Mouse (Mus musculus): ENCODE data around the gene Zfp618. TPM values are rescaled to one million over a fixed set of nuclear protein-coding genes. Genes with fewer than 3 reads are reported as not detected.

Zfp618 gene
- total RNA-seq, 2 experiments from 2014 or later: 8.3 to 9.3 TPM

- intact Hi-C loops (cut with DNase I): no loop called here
- DNase-seq (ENCODE audit: extremely low spot score in 1 of 2, low spot score in 2 of 2): no peak
Observed at GRCm38 (mm10) chr4:63023465-63023864, 58.1 kb downstream of the Zfp618 start.

- DNase-seq (ENCODE audit: extremely low spot score in 1 of 2, low spot score in 2 of 2): no peak
- intact Hi-C loops (cut with DNase I): no loop called here
Observed at GRCm38 (mm10) chr4:63024098-63024497, 58.7 kb downstream of the Zfp618 start.

GRCm38 (mm10) chr4:63024734-63025256 lies 59.4 kb downstream of the Zfp618 start:
- intact Hi-C loops (cut with DNase I): no loop called here
- no peak for DNase-seq (ENCODE audit: extremely low spot score in 1 of 2, low spot score in 2 of 2)

- intact Hi-C loops (cut with DNase I): no loop called here
- no peak for DNase-seq (ENCODE audit: extremely low spot score in 1 of 2, low spot score in 2 of 2)
Observed at GRCm38 (mm10) chr4:63025306-63025705, 59.9 kb downstream of the Zfp618 start.

GRCm38 (mm10) chr4:63026286-63026685 lies 60.9 kb downstream of the Zfp618 start:
- DNase-seq (ENCODE audit: extremely low spot score in 1 of 2, low spot score in 2 of 2): no peak
- intact Hi-C loops (cut with DNase I): no loop called here

- DNase-seq (ENCODE audit: extremely low spot score in 1 of 2, low spot score in 2 of 2): no peak
- intact Hi-C loops (cut with DNase I): no loop called here
Observed at GRCm38 (mm10) chr4:63027451-63027850, 62.1 kb downstream of the Zfp618 start.

GRCm38 (mm10) chr4:63030157-63030556 lies 64.8 kb downstream of the Zfp618 start:
- intact Hi-C loops (cut with DNase I): no loop called here
- DNase-seq (ENCODE audit: extremely low spot score in 1 of 2, low spot score in 2 of 2): no peak

GRCm38 (mm10) chr4:63031240-63031639 lies 65.9 kb downstream of the Zfp618 start:
- intact Hi-C loops (cut with DNase I): no loop called here
- DNase-seq (ENCODE audit: extremely low spot score in 1 of 2, low spot score in 2 of 2): no peak

- intact Hi-C loops (cut with DNase I): no loop called here
- DNase-seq (ENCODE audit: extremely low spot score in 1 of 2, low spot score in 2 of 2): no peak
Observed at GRCm38 (mm10) chr4:63032581-63033006, 67.2 kb downstream of the Zfp618 start.

- intact Hi-C loops (cut with DNase I): loop anchor here (2.0 kb wide), 1 partner anchor 19 kb away; no protein-coding TSS in a partner anchor
- DNase-seq (ENCODE audit: extremely low spot score in 1 of 2, low spot score in 2 of 2): no peak
Observed at GRCm38 (mm10) chr4:63033724-63034123, 68.4 kb downstream of the Zfp618 start.

- DNase-seq (ENCODE audit: extremely low spot score in 1 of 2, low spot score in 2 of 2): no peak
- intact Hi-C loops (cut with DNase I): loop anchor here (2.0 kb wide), 1 partner anchor 21 kb away; no protein-coding TSS in a partner anchor
Observed at GRCm38 (mm10) chr4:63035991-63036390, 70.6 kb downstream of the Zfp618 start.

- no peak for DNase-seq (ENCODE audit: extremely low spot score in 1 of 2, low spot score in 2 of 2)
- intact Hi-C loops (cut with DNase I): no loop called here
Observed at GRCm38 (mm10) chr4:63036790-63037189, 71.4 kb downstream of the Zfp618 start.

GRCm38 (mm10) chr4:63037555-63037954 lies 72.2 kb downstream of the Zfp618 start:
- no peak for DNase-seq (ENCODE audit: extremely low spot score in 1 of 2, low spot score in 2 of 2)
- intact Hi-C loops (cut with DNase I): no loop called here

- DNase-seq (ENCODE audit: extremely low spot score in 1 of 2, low spot score in 2 of 2): no peak
- intact Hi-C loops (cut with DNase I): no loop called here
Observed at GRCm38 (mm10) chr4:63038265-63038664, 72.9 kb downstream of the Zfp618 start.

GRCm38 (mm10) chr4:63038937-63039336 lies 73.6 kb downstream of the Zfp618 start:
- DNase-seq (ENCODE audit: extremely low spot score in 1 of 2, low spot score in 2 of 2): no peak
- intact Hi-C loops (cut with DNase I): no loop called here

- no peak for DNase-seq (ENCODE audit: extremely low spot score in 1 of 2, low spot score in 2 of 2)
- intact Hi-C loops (cut with DNase I): no loop called here
Observed at GRCm38 (mm10) chr4:63048606-63049005, 83.2 kb downstream of the Zfp618 start.

GRCm38 (mm10) chr4:63049596-63050318 lies 84.4 kb downstream of the Zfp618 start:
- intact Hi-C loops (cut with DNase I): no loop called here
- no peak for DNase-seq (ENCODE audit: extremely low spot score in 1 of 2, low spot score in 2 of 2)

GRCm38 (mm10) chr4:63050319-63050676 lies 84.9 kb downstream of the Zfp618 start:
- DNase-seq (ENCODE audit: extremely low spot score in 1 of 2, low spot score in 2 of 2): no peak
- intact Hi-C loops (cut with DNase I): no loop called here

GRCm38 (mm10) chr4:63050949-63051348 lies 85.6 kb downstream of the Zfp618 start:
- no peak for DNase-seq (ENCODE audit: extremely low spot score in 1 of 2, low spot score in 2 of 2)
- intact Hi-C loops (cut with DNase I): no loop called here

GRCm38 (mm10) chr4:63051940-63052661 lies 86.7 kb downstream of the Zfp618 start:
- DNase-seq (ENCODE audit: extremely low spot score in 1 of 2, low spot score in 2 of 2): no peak
- intact Hi-C loops (cut with DNase I): no loop called here

Data from left cerebral cortex, postnatal 10 days (tissue).